Mouse (Mus musculus) neural tube, embryonic 12.5 days (tissue): Measurements from ENCODE around the gene Lamc3. TPM values are rescaled to one million over a fixed set of nuclear protein-coding genes. Genes with fewer than 3 reads are reported as not detected.

Experiments used
- ATAC-seq: fragments of 200-750 bp; cut with Nextera tagmentation; 2 replicates; pipeline ENCODE4 v1.8.0; 2017; ENCODE audit warnings: low read depth, mild to moderate bottlenecking, moderate TSS enrichment, moderate library complexity; ENCODE audit not compliant: low FRiP score
- H3K27ac ChIP-seq: fragments of 300-500 bp; sonication (generic); 2 replicates; pipeline ENCODE4 v1.5.1; 2016
- H3K27me3 ChIP-seq: fragments of 300-500 bp; sonication (generic); replicated peaks from 2 replicates; pipeline ENCODE4 v1.6.1; 2016; ENCODE audit warnings: mild to moderate bottlenecking
- H3K36me3 ChIP-seq: fragments of 300-500 bp; sonication (generic); 2 replicates; pipeline ENCODE4 v1.6.1; 2016; ENCODE audit warnings: mild to moderate bottlenecking
- H3K4me1 ChIP-seq: fragments of 300-500 bp; sonication (generic); 2 replicates; pipeline ENCODE4 v1.6.1; 2016
- H3K4me2 ChIP-seq: fragments of 300-500 bp; sonication (generic); replicated peaks from 2 replicates; pipeline ENCODE4 v1.6.1; 2016; ENCODE audit warnings: mild to moderate bottlenecking
- H3K4me3 ChIP-seq: fragments of 300-500 bp; sonication (generic); 2 replicates; pipeline ENCODE4 v1.5.1; 2016
- H3K9ac ChIP-seq: fragments of 300-500 bp; sonication (generic); 2 replicates; pipeline ENCODE4 v1.6.1; 2016; ENCODE audit warnings: mild to moderate bottlenecking
- H3K9me3 ChIP-seq: fragments of 300-500 bp; sonication (generic); 2 replicates; pipeline ENCODE4 v1.6.1; 2016; ENCODE audit warnings: mild to moderate bottlenecking
- WGBS: fragments of 180-500 bp; shearing (Covaris S2); methylation state at CpG from one replicate; pipeline ENCODE4 v1.1.7; 2016; 5-methylcytosine and 5-hydroxymethylcytosine counted together
- polyA plus RNA-seq: library from polyadenylated mRNA; unstranded; fragments of >200 nt; fragmentation: Nextera tagmentation; extraction: Ambion mirVana; gene quantifications from 2 replicates; pipeline ENCODE4 v1.2.1, GENCODE M21; 2016

Lamc3 gene
- polyA plus RNA-seq, 1 experiment from 2014 or later = 9.1 TPM

DNA sequence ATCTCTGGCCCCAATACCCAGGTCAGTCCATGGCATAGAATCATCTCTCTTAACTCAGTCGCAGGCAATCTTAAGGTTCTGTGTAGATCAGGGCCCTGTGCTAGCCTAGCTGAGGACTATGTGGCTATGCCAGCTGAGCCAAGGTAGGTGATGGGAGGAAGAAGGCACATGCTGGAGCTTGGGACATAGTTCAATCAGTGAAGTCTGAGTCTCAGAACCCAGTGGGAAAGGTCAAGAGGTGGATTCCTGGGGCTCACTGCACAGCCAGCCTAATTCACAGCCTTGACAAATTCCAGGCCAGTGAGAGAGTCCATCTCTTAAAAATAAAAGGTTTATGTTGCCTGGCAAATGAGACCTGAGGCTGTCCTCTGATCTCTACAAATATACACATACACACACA lies 23.3 kb upstream of the Lamc3 start:
- whole genome bisulfite sequencing = 87% methylated on average over 1 of the region's 1 CpGs
- no peak overlapping the region for H3K4me2 ChIP-seq
- ATAC-seq = no peak

DNA sequence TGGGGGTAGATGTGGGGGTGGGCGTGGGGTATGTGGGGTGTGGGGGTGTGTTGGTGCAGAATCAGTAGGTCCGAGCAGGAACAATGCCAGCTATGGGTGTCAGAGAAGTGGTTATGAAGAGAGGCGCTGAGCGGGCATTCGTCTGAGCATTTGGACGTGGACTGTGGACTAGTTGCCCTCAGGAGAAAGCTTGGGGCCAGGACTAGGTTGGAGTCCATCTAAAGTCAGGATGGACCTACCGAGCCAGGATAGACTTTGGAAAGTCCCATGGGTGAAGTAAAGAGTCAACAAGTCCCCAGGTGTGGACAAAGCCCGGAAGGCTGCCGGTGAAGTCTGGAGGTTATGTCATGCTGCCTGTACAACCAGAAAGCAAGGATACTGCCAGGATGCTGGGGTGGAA lies 22.2 kb upstream of the Lamc3 start:
- Histone ChIP-seq H3K9ac (no peak overlapping the region), H3K36me3 (no peaks in the 10 kb centered on the region), H3K4me2 (no peak overlapping the region), H3K27ac (no peak overlapping the region), H3K27me3 (no peaks in the 10 kb centered on the region), H3K4me1 (peaks cover 20% of the 10 kb centered on the region), H3K4me3 (no peak overlapping the region), H3K9me3 (no peaks in the 10 kb centered on the region)
- WGBS = 91% methylated on average over 9 of the region's 9 CpGs
- no peak for ATAC-seq

More for the DNA sequence above, 23.3 kb upstream of the Lamc3 start:
- no peak overlapping the region for H3K4me3 ChIP-seq
- peaks cover 6% of the 10 kb centered on the region; the same call in 1 of the 2 replicates for H3K27me3 ChIP-seq
- H3K36me3 ChIP-seq = no peaks in the 10 kb centered on the region
- no peak overlapping the region for H3K9ac ChIP-seq
- H3K4me1 ChIP-seq = peaks cover 31% of the 10 kb centered on the region
- no peaks in the 10 kb centered on the region for H3K9me3 ChIP-seq
- H3K27ac ChIP-seq = no peak overlapping the region

DNA sequence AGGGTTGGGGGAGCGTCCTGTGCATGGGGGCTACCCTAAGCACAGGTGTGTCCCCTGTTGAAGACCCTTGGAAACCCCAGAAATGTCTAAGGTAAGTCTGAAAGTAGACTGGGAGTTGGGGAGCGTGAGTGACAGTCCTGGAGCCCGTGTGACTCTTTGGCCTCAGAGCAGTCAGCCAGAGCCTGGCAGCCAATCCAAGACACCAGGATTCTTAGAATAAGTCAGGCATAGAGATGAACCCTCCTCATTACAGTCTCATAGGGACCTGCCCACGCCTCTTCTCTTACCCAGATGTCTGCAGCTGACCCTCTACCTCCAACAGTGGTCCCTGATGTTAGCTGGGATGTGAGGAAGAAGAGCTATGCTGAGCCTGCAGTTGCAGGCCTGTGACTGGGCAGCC lies 21.8 kb upstream of the Lamc3 start:
- Histone ChIP-seq H3K9ac (no peak overlapping the region), H3K4me1 (peaks cover 17% of the 10 kb centered on the region), H3K36me3 (no peaks in the 10 kb centered on the region), H3K27me3 (no peaks in the 10 kb centered on the region), H3K27ac (no peak overlapping the region), H3K4me3 (no peak overlapping the region), H3K4me2 (peak overlapping the region; percentile 9; the same call in 1 of the 2 replicates), H3K9me3 (no peaks in the 10 kb centered on the region)
- 55% methylated on average over 4 of the region's 4 CpGs for WGBS
- ATAC-seq = no peak

DNA sequence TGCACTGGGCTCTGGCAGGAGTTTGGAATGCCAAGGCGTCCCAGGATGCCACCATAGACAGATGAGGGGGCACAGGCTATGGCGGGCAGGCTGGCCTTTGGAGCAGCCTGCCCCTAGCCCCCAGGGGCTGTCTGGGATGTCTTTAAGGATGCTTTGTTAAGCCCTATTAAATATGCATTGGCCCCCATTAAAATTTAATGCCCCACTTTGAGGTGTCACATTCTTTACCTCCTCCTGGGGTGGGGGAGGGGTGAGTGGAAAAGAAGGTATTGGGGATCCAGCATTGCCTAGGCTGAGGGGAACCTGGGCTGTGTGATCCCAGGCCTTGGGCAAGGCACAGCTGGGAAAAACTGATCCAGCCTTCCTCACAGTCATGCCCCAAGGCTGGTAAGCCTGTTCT lies 21.3 kb upstream of the Lamc3 start:
- no peak overlapping the region for H3K4me3 ChIP-seq
- no peaks in the 10 kb centered on the region for H3K27me3 ChIP-seq
- no peaks in the 10 kb centered on the region for H3K36me3 ChIP-seq
- peak overlapping the region; percentile 9; the same call in 1 of the 2 replicates for H3K4me2 ChIP-seq
- no peak overlapping the region for H3K27ac ChIP-seq
- ATAC-seq = no peak; the same call in 1 of the 2 replicates
- 12% methylated on average over 2 of the region's 2 CpGs for WGBS
- H3K9me3 ChIP-seq = no peaks in the 10 kb centered on the region
- no peak overlapping the region for H3K9ac ChIP-seq
- H3K4me1 ChIP-seq = peaks cover 17% of the 10 kb centered on the region

DNA sequence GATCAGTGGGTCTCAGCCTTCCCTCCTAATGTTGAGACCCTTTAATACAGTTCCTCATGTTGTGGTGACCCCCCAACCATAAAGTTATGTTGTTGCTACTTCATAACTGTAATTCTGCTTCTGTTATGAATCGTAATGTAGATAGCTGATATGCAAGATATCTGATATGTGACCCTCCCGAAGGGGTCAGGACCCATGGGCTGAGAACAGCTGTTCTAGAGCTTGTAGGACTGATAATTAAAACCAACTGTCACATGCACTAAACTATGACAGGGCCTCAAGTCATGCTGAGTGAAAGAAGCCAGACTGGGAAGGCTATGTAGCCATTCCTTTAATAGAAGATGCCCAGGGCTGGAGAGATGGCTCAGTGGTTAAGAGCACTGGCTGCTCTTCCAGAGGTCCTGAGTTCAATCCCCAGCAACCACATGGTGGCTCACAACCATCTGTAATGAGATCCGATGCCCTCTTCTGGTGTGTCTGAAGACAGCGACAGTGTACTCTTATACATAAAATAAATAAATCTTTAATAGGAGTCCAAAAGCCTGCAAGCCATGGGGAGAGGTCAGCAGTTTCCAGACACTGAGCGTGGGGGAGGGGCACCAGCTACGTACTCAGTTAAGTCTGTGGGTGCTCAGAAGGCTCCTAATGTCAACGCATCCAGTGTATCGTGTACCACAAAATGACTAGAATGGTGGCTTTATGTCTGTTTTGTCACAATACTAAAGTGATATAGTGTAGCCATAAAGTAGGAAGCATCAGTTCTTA lies 19.1 kb upstream of the Lamc3 start:
- Histone ChIP-seq H3K9me3 (no peaks in the 10 kb centered on the region), H3K27me3 (no peaks in the 10 kb centered on the region), H3K27ac (no peak overlapping the region), H3K4me2 (no peak overlapping the region), H3K4me1 (peaks cover 17% of the 10 kb centered on the region), H3K4me3 (no peak overlapping the region), H3K9ac (no peak overlapping the region), H3K36me3 (no peaks in the 10 kb centered on the region)
- no peak for ATAC-seq
- 89% methylated on average over 8 of the region's 8 CpGs for WGBS

DNA sequence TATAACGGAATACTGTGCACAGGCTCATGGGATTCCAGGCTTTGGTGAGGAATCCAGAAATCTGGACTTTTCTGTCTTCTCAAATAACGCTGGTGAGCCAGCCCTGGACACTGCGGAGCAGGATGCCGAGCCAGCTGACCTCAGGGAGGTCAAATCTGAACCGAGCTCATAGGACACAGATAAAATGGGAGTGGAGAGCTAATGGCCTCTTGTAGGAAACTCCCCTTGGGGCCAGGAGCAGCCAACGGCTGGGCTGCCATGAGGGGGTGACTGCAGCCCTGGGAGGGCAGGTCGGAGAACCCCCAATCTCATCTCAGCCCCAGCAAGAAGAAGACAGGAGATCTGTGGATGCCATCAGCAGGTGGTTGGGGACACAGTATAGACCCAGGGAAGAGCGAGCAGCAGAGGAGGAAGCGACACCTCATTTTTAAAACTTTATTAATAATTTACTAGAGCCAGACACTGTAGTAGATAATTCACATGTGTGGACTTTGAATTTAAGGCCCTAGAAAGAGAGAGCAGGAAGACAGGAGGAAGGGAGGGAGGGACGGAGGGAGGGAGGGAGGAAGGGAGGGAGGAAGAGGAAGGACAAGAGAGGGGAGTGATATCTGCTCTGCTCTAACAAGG lies 18.4 kb upstream of the Lamc3 start:
- H3K9me3 ChIP-seq = no peaks in the 10 kb centered on the region
- 72% methylated on average over 10 of the region's 10 CpGs for WGBS
- no peak overlapping the region for H3K27ac ChIP-seq
- no peak for ATAC-seq
- H3K4me2 ChIP-seq = no peak overlapping the region
- no peak overlapping the region for H3K4me3 ChIP-seq
- H3K27me3 ChIP-seq = no peaks in the 10 kb centered on the region
- no peak overlapping the region for H3K9ac ChIP-seq
- H3K36me3 ChIP-seq = no peaks in the 10 kb centered on the region
- peaks cover 17% of the 10 kb centered on the region for H3K4me1 ChIP-seq

DNA sequence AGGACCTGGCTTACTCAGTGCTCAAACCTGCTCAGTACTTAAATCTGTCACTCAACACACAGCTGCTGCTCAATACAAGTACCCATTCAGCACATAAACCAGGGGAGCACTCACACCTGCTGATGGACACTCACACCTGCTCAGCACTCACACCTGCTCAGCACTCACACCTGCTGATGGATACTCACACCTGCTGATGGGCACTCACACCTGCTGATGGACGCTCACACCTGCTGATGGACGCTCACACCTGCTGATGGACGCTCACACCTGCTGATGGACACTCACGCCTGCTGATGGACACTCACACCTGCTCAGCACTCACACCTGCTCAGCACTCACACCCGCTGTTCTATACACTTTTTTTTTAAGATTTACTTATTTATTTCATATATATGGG lies 17.4 kb upstream of the Lamc3 start:
- 96% methylated on average over 5 of the region's 5 CpGs for WGBS
- Histone ChIP-seq H3K9me3 (no peaks in the 10 kb centered on the region), H3K4me2 (no peak overlapping the region), H3K27ac (no peak overlapping the region), H3K36me3 (no peaks in the 10 kb centered on the region), H3K9ac (no peak overlapping the region), H3K4me1 (peaks cover 18% of the 10 kb centered on the region), H3K27me3 (no peaks in the 10 kb centered on the region), H3K4me3 (no peak overlapping the region)
- ATAC-seq = no peak

DNA sequence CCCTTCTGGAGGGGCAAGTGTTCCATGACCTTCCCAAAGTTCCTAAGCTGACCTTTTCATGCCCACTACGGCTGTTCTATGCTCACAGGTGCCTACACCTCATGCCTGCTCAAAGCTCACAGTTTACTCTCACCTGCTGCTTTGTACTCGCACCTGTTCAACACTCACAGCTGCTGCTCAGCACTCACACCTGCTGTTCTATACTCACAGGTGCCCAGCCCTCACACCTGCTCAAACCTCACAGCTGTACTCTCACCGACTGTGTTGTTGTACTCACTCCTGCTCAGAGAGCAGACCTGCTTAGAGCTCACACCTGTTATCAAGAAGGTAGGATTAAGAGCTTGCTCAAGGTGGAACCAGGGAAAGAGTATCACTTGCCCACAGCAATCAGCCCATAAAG lies 16.4 kb upstream of the Lamc3 start:
- no peaks in the 10 kb centered on the region for H3K9me3 ChIP-seq
- no peak overlapping the region for H3K27ac ChIP-seq
- H3K4me2 ChIP-seq = no peak overlapping the region
- no peak overlapping the region for H3K9ac ChIP-seq
- no peaks in the 10 kb centered on the region for H3K36me3 ChIP-seq
- WGBS = 79% methylated on average over 3 of the region's 3 CpGs
- no peak for ATAC-seq
- H3K4me1 ChIP-seq = peaks cover 13% of the 10 kb centered on the region
- H3K27me3 ChIP-seq = no peaks in the 10 kb centered on the region
- no peak overlapping the region for H3K4me3 ChIP-seq

DNA sequence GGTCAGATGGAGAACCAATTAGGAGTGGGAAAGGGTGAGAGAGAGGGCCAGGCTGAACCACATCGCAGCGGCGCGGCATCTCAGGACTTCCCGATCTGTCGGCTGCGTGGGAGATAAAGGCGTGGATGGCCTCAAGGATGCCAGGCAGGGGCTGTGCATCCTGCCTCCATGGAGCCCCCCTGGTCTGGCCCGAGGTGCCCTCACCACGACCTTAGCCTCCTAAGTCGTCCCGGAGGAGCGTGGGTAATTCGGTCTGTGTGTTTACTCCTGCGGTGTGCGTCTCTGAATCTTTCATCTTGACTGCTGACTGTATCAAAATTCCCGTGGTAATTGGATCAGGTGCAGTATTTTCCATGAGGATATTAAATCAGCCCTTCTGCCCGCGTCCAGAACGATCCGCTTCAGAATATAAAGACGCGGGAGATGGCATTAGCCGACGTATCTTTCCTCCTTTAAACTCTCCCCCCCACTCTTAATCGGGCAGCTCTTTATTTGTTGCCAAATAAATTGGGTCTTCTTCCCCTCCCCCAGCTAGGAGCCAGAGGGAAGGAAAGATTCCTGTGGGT lies 12.7 kb upstream of the Lamc3 start:
- peaks cover 6% of the 10 kb centered on the region for H3K27me3 ChIP-seq
- 57% methylated on average over 26 of the region's 26 CpGs for WGBS
- H3K36me3 ChIP-seq = no peaks in the 10 kb centered on the region
- no peak overlapping the region for H3K4me3 ChIP-seq
- H3K4me2 ChIP-seq = no peak overlapping the region
- H3K4me1 ChIP-seq = peaks cover 21% of the 10 kb centered on the region; the same call in 1 of the 2 replicates
- H3K9ac ChIP-seq = no peak overlapping the region
- H3K27ac ChIP-seq = no peak overlapping the region
- H3K9me3 ChIP-seq = no peaks in the 10 kb centered on the region
- no peak for ATAC-seq

DNA sequence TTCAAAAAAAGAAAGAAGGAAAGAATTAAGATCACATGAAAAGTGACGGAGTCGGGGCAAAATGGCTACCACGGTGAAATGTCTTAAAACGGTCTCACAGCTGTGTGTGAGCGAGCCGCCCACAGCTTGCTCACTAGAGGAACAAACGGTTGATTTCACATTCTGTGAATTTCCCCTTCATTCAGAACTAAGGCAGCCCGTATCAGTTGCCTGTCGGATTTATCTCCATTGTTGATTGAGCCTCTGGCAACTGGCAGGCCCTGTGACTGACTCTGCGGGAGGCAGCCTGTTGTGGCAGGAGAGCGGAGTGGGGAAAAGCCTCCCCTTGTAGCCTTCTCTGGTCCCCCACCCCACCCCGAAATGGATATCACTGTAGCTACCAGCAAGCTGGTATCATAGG lies 10.6 kb upstream of the Lamc3 start:
- H3K4me1 ChIP-seq = peaks cover 31% of the 10 kb centered on the region
- H3K27me3 ChIP-seq = peaks cover 8% of the 10 kb centered on the region
- H3K27ac ChIP-seq = no peak overlapping the region
- no peak overlapping the region for H3K4me2 ChIP-seq
- no peak overlapping the region for H3K9ac ChIP-seq
- 45% methylated on average over 12 of the region's 12 CpGs for WGBS
- no peaks in the 10 kb centered on the region for H3K9me3 ChIP-seq
- no peak for ATAC-seq
- H3K36me3 ChIP-seq = no peaks in the 10 kb centered on the region
- no peak overlapping the region for H3K4me3 ChIP-seq

DNA sequence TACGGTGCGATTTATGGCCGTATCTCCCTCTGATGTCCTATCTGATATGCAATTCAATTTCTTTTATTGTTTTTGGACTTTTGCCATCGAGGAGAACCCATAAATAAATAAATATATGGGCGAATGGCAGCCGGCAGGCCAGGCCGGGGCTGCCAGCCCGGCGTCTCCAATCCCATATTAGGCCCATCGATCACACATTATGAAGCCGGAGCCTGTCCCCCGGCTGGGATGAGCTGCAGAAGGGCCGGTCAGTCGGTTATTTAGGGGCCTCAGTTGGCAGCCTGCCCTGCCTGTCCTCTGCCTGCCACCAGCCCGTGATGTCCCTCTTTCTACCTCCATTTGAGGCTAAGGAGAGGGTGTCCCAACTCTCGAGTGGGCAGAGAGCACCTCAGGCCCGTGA lies 8.5 kb upstream of the Lamc3 start:
- Histone ChIP-seq H3K27me3 (peaks cover 15% of the 10 kb centered on the region), H3K4me2 (no peak overlapping the region), H3K9me3 (no peaks in the 10 kb centered on the region), H3K4me1 (peaks cover 31% of the 10 kb centered on the region), H3K4me3 (no peak overlapping the region), H3K27ac (no peak overlapping the region), H3K9ac (no peak overlapping the region), H3K36me3 (no peaks in the 10 kb centered on the region)
- ATAC-seq = no peak
- WGBS = 66% methylated on average over 17 of the region's 17 CpGs

DNA sequence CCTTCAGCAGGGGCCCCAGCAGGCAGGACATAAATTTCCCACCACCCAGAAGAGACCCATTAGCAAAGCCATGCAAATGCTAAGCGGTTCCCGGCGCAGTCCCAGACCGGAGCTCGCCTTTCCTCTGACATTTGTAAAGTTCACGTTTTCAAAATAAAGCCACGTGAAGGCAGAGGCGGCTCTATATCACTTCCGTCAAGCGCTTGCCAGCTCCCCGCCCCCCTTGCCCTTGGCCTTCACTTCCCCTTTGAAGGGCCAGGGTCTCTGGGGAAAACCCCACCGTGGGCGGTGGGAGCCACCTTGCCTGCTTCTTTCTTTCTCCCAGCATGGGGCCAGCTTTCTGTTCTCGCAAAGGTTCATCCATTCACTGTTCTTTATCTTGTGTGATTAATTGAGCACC lies 6.2 kb upstream of the Lamc3 start:
- H3K27ac ChIP-seq = no peak overlapping the region
- no peak overlapping the region for H3K4me3 ChIP-seq
- peaks cover 37% of the 10 kb centered on the region for H3K27me3 ChIP-seq
- H3K4me1 ChIP-seq = peaks cover 25% of the 10 kb centered on the region
- no peaks in the 10 kb centered on the region for H3K36me3 ChIP-seq
- H3K9ac ChIP-seq = no peak overlapping the region
- under 1% methylated on average over 14 of the region's 14 CpGs for WGBS
- no peaks in the 10 kb centered on the region for H3K9me3 ChIP-seq
- no peak for ATAC-seq
- H3K4me2 ChIP-seq = peak overlapping the region; percentile 27
